12 mouse cellular contexts compared by ENCODE assay signal in genomic region chr6:73428618-73429336, GRCm38 (mm10). TPM values are rescaled to one million over a fixed set of nuclear protein-coding genes. Genes with fewer than 3 reads are reported as not detected.
DNase-seq lines count a peak whose midpoint lies in the region; ATAC-seq lines count a peak whose summit lies in the region.
"Had no signal": no experiment of that assay in that cellular context is flagged by ENCODE, and none has a peak within 500 bp of the region (broad histone marks: within the 10 kb centered on the region; RNA-seq: fewer than 3 reads in every experiment).

No protein-coding gene starts in this region.

- 30% methylated on average over 14 of the region's 14 CpGs for WGBS in embryonic facial prominence, embryonic 14.5 days
- 14% methylated on average over 14 of the region's 14 CpGs for WGBS in limb, embryonic 13.5 days

- no peak overlapping the region for H3K4me3 ChIP-seq in embryonic facial prominence, embryonic 14.5 days (ENCODE audit: low read depth, low read length)
- H3K4me3 ChIP-seq in limb, embryonic 13.5 days: peak overlapping the region; percentile 7; the same call in 1 of the 2 replicates

- no peak overlapping the region for H3K9ac ChIP-seq in embryonic facial prominence, embryonic 14.5 days (ENCODE audit: low read depth, low read length)
- no peak overlapping the region for H3K9ac ChIP-seq in limb, embryonic 13.5 days

- no peaks in the 10 kb centered on the region for H3K36me3 ChIP-seq in embryonic facial prominence, embryonic 14.5 days (ENCODE audit: control insufficient read depth, insufficient read depth, low read length)
- no peaks in the 10 kb centered on the region for H3K36me3 ChIP-seq in limb, embryonic 13.5 days

- no peak overlapping the region for H3K27ac ChIP-seq in embryonic facial prominence, embryonic 14.5 days (replicated peaks; ENCODE audit: low read depth, low read length)
- 0 out of 2 replicates have a peak overlapping the region, but pooled peaks have one; percentile 44 for H3K27ac ChIP-seq in limb, embryonic 13.5 days

- peaks cover 6% of the 10 kb centered on the region; the same call in 1 of the 2 replicates for H3K4me1 ChIP-seq in embryonic facial prominence, embryonic 14.5 days (ENCODE audit: control insufficient read depth, insufficient read depth, low read length)
- peaks cover 34% of the 10 kb centered on the region for H3K4me1 ChIP-seq in limb, embryonic 13.5 days

- ATAC-seq in cerebellum, adult (ENCODE audit: insufficient number of reproducible peaks, low FRiP score, low TSS enrichment): peak; percentile 46
- ATAC-seq in embryonic facial prominence, embryonic 14.5 days (ENCODE audit: low read depth): peak; percentile 78
- ATAC-seq in limb, embryonic 13.5 days (ENCODE audit: low FRiP score, low read depth): peak; percentile 75
- no peak for ATAC-seq in erythroid progenitor cell, adult 5-6 weeks (replicated peaks; ENCODE audit: low FRiP score, poor library complexity, severe bottlenecking)

- no peaks in the 10 kb centered on the region for H3K27me3 ChIP-seq in embryonic facial prominence, embryonic 14.5 days (replicated peaks; ENCODE audit: control insufficient read depth, insufficient read depth, low read length)
- H3K27me3 ChIP-seq in limb, embryonic 13.5 days: no peaks in the 10 kb centered on the region

- H3K9me3 ChIP-seq in embryonic facial prominence, embryonic 14.5 days (ENCODE audit: control insufficient read depth, low read length): no peaks in the 10 kb centered on the region
- no peaks in the 10 kb centered on the region for H3K9me3 ChIP-seq in limb, embryonic 13.5 days

- peak overlapping the region; percentile 36 for H3K4me2 ChIP-seq in embryonic facial prominence, embryonic 14.5 days (ENCODE audit: low read depth, low read length)
- H3K4me2 ChIP-seq in limb, embryonic 13.5 days (replicated peaks): peak overlapping the region; percentile 53

- DNase-seq in cerebellum, postnatal 4 days (ENCODE audit: low spot score in 2 of 2): no peak
- DNase-seq in adrenal gland, postnatal 14 days: peak; percentile 9
- peak; percentile 28 for DNase-seq in embryonic facial prominence, embryonic 14.5 days (ENCODE audit: low spot score)
- no peak for DNase-seq in right cerebral cortex, postnatal 36 days (ENCODE audit: low spot score in 2 of 2)
- DNase-seq in right cerebral cortex, postnatal 10 days (ENCODE audit: low spot score in 2 of 2): no peak
- DNase-seq: left cerebral cortex, postnatal 4 days had no signal

RNA-seq across cellular contexts. Expression of gene 4931417E11Rik, which starts 40.7 kb away (rescaled TPM):
- total RNA-seq in adrenal gland, postnatal 14 days (2021): not detected in 2 replicates
- polyA plus RNA-seq in embryonic facial prominence, embryonic 14.5 days (2014; fragmentation: Nextera tagmentation; extraction: Ambion mirVana): not detected in 2 replicates
- not detected in 2 replicates for polyA plus RNA-seq in limb, embryonic 13.5 days (2015; fragmentation: Nextera tagmentation; extraction: Ambion mirVana)
- not detected in 2 replicates for total RNA-seq in erythroid progenitor cell, adult 5-6 weeks (2015; ENCODE audit: low replicate concordance)
- not detected in 2 replicates for total RNA-seq in erythroid progenitor cell, adult 5-6 weeks (2017; ENCODE audit: low replicate concordance)
- total RNA-seq: left cerebral cortex, postnatal 4 days had no signal
- polyA plus RNA-seq: C2C12; embryonic facial prominence, embryonic 11.5 days; neural tube, embryonic 11.5 days had no signal

Comparison
In these comparisons a context has a peak if more than half of its experiments do, and no peak if none do; other contexts are left out.
1. DNase-seq: peak in adrenal gland, postnatal 14 days (single experiment) and embryonic facial prominence, embryonic 14.5 days (single experiment); none in cerebellum, postnatal 4 days (0 of 2), right cerebral cortex, postnatal 36 days (0 of 2) and right cerebral cortex, postnatal 10 days (0 of 2).